Mouse (Mus musculus): Measurements from ENCODE around the gene Celf2. TPM values are rescaled to one million over a fixed set of nuclear protein-coding genes. Genes with fewer than 3 reads are reported as not detected.
A peak's percentile ranks its signal among the peaks of the same experiment; 100 is the strongest.

The Celf2 gene
- polyA plus RNA-seq, 1 experiment from 2014 or later, result 97.4 TPM

DNA sequence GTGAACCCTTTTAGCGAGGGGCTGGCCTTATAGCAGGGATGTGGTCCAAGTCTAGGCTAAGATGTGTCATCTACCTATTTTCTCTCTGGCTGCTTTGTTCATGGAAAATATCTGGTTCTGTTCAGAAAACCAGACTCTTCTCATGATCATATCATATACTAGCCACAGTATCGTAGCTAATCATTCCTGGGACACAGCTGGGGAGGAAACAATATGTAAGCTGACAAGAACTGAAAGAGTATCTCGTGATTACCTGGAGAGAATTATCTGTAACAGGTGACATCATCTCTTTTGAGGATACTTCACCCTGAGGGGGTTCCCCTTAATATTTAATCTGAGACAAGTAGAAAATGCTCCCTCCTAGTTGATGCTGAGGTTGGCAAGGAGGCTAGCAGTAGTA lies 951.6 kb downstream of the Celf2 start:
- Histone ChIP-seq H3K9me3 (no peaks in the 10 kb centered on the region), H3K4me3 (no peak overlapping the region), H3K27me3 (no peaks in the 10 kb centered on the region), H3K27ac (no peak overlapping the region), H3K4me1 (no peaks in the 10 kb centered on the region), H3K4me2 (no peak overlapping the region), H3K9ac (no peak overlapping the region), H3K36me3 (0 out of 2 replicates have a peak, but pooled peaks cover 4% of the 10 kb centered on the region)
- 74% methylated on average over 3 of the region's 3 CpGs for WGBS
- no peak for ATAC-seq (ENCODE audit: borderline replicate concordance, extremely low read depth, low FRiP score, low TSS enrichment)

DNA sequence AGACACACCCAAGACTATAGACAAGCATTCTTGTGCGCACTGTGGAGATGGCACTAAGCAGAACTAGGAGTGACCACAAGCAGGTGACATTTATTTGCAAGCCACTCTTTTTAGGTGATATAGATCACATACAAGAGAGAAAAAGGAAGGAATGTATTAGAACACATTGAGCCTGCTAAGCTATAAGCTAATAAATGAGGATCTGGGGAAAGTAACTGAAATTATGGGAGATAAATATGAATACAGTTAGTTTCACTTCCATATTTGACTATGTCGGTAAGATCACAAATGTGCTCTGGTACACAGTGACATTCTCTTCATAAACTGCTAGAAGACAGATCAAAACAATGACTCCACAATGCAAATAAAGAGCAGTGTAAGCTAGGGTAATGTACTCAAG lies 952.5 kb downstream of the Celf2 start:
- 0 out of 2 replicates have a peak, but pooled peaks cover 4% of the 10 kb centered on the region for H3K36me3 ChIP-seq
- 87% methylated on average over 2 of the region's 2 CpGs for WGBS
- no peaks in the 10 kb centered on the region for H3K4me1 ChIP-seq
- H3K9ac ChIP-seq, result no peak overlapping the region
- H3K4me2 ChIP-seq, result no peak overlapping the region
- H3K27me3 ChIP-seq, result no peaks in the 10 kb centered on the region
- no peaks in the 10 kb centered on the region for H3K9me3 ChIP-seq
- H3K4me3 ChIP-seq, result no peak overlapping the region
- ATAC-seq (ENCODE audit: borderline replicate concordance, extremely low read depth, low FRiP score, low TSS enrichment), result no peak
- H3K27ac ChIP-seq, result no peak overlapping the region

DNA sequence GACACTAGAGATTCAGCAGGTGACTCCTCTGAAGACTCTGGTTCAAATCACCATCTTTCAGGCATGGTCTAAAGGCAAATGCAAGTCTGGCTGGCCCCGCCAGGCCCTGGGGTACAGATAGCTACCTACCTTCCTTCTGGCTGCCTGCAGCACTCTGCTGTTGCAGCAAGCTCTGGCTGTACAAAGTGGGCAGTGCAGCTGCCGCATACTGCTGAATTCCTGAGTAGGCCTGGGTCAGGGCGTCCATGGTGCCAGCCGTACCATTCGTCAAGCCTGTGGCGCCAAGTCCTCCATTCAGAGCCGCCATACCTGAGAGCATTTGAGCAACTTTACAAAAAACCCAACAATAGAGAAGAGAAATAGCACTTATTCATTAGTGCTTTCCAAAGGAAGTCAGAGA lies 955.7 kb downstream of the Celf2 start:
- Histone ChIP-seq H3K4me2 (no peak overlapping the region), H3K27ac (no peak overlapping the region), H3K9me3 (no peaks in the 10 kb centered on the region), H3K9ac (no peak overlapping the region), H3K4me1 (no peaks in the 10 kb centered on the region), H3K27me3 (no peaks in the 10 kb centered on the region), H3K36me3 (no peaks in the 10 kb centered on the region), H3K4me3 (no peak overlapping the region)
- 91% methylated on average over 7 of the region's 7 CpGs for WGBS
- ATAC-seq (ENCODE audit: borderline replicate concordance, extremely low read depth, low FRiP score, low TSS enrichment), result no peak

DNA sequence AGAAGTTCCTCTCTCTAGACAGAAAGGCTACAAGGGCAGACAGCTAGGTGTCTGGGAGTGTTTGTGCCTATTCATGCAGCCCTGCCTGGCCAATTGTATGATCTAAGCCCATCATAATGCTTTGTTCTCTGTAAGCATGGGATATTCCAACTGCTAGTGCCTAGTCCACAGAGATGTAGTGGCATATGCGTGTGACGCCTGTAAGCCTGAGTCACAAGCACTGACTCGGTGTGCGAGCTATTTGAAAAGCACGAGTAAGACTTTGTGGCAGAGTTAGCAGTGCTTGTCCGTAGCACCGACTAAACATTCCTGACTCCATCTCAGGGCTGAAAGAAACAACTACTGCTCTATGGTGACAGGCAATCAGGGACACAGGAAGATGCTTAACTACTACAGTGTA lies 960.1 kb downstream of the Celf2 start:
- no peaks in the 10 kb centered on the region for H3K9me3 ChIP-seq
- WGBS, result 90% methylated on average over 7 of the region's 7 CpGs
- no peak for ATAC-seq (ENCODE audit: borderline replicate concordance, extremely low read depth, low FRiP score, low TSS enrichment)

DNA sequence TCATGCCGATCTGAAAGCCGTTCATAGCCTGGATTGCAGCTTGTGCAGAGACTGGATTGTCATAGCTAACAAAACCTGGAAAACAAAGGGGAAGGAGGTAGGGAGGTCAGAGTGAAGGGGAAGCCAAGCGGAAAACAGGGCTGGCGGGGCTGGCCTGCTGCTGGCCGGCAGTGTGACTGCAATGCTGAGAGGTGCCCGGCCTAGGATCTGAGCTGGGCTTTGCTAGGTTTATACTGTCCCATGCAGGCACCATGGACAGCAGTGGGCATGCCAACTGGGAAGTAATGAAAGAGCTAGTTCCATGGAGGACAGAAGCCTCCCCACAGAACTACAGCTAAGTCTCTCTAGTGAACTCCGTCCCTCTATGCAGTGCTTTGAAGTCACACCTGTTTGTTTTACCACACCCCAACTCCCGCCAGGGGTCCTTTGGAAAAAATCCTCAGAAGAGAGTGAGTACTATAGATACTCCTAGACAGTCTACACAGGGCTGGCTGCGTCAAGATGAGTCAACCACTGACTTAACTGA lies 962.2 kb downstream of the Celf2 start:
- Histone ChIP-seq H3K36me3 (no peaks in the 10 kb centered on the region), H3K9ac (no peak overlapping the region), H3K4me1 (0 out of 2 replicates have a peak, but pooled peaks cover 3% of the 10 kb centered on the region), H3K9me3 (no peaks in the 10 kb centered on the region), H3K4me3 (no peak overlapping the region), H3K27ac (no peak overlapping the region), H3K27me3 (no peaks in the 10 kb centered on the region), H3K4me2 (no peak overlapping the region)
- 64% methylated on average over 9 of the region's 9 CpGs for WGBS
- ATAC-seq (ENCODE audit: borderline replicate concordance, extremely low read depth, low FRiP score, low TSS enrichment), result 0 out of 2 replicates have a peak, but pooled peaks have one; percentile 27

More for the DNA sequence above, 960.1 kb downstream of the Celf2 start:
- no peak overlapping the region for H3K9ac ChIP-seq
- no peak overlapping the region for H3K4me2 ChIP-seq
- H3K4me1 ChIP-seq, result 0 out of 2 replicates have a peak, but pooled peaks cover 3% of the 10 kb centered on the region
- no peak overlapping the region for H3K27ac ChIP-seq
- H3K27me3 ChIP-seq, result no peaks in the 10 kb centered on the region
- H3K36me3 ChIP-seq, result no peaks in the 10 kb centered on the region
- H3K4me3 ChIP-seq, result no peak overlapping the region

DNA sequence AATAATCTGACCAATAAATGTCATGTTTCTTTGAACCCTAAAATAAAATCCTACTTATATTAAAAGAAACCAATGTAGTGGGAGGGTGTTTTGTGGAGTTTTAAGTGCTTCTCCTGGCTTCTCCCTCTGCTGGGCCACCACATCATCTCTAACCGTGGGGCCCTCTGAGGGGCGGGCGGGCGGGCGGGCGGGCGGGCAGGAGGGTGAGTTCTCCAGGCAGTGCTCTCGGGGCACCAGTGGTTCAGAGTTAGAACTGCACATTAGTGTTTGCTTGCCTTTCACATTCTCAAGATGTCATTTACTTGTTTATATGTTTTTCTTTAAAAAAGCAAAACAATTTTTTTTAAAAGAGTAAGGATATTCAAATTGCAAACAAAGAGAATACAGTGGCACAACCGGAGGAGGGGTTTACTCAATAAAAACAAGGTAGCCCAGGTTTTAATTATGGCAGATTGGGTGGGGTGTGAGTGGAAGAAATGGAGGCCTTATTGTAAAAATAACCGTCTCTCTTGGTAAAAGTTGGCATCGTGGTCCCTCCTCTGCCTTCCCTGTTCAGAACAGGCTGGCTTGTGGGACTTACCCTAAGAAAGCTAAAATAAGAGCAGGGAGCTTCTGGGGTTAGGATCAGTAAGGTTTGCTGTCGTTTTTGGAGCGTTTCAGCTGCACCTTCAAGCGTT lies 962.8 kb downstream of the Celf2 start:
- H3K4me2 ChIP-seq, result no peak overlapping the region
- no peaks in the 10 kb centered on the region for H3K9me3 ChIP-seq
- H3K4me3 ChIP-seq, result no peak overlapping the region
- no peak overlapping the region for H3K27ac ChIP-seq
- 0 out of 2 replicates have a peak, but pooled peaks cover 3% of the 10 kb centered on the region for H3K4me1 ChIP-seq
- ATAC-seq (ENCODE audit: borderline replicate concordance, extremely low read depth, low FRiP score, low TSS enrichment), result no peak
- H3K36me3 ChIP-seq, result no peaks in the 10 kb centered on the region
- no peaks in the 10 kb centered on the region for H3K27me3 ChIP-seq
- 67% methylated on average over 14 of the region's 14 CpGs for WGBS
- H3K9ac ChIP-seq, result no peak overlapping the region

DNA sequence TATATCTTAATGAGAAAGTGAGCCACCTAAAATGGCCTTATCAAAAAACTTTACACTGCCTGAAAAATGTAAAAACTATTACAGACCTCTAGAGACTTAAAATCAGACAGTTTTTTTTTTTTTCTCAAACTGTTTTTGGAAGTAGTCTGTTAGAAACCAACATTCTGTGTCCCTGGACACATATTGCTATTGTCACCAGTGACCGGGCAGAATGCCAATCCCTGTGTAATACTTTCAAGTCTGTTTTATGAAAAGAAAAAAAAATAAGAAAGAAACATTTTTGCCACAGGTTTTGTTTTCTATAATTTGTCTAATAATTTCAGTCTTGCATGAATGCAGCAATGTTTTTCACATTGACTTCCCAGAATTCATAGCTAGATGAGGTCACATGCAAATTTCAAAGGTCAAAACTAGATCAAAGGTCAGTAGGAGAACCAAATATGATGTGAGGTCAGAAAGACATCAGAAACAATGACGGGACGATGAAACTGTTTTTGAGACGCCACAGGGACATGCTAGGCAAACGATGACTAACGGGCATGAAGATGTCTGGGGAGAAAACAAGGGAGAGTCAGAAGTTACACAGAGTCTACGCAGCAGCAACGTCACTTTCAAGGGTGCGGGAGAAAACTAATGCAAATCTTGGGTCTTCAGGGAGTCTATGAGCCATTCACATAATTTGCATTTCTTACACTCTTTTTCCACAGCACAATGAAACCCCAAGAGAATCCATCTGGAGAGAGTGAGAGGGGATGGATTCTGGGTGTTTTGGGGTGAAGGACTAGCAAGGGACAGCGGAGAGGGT lies 964.0 kb downstream of the Celf2 start:
- ATAC-seq (ENCODE audit: borderline replicate concordance, extremely low read depth, low FRiP score, low TSS enrichment), result no peak
- Histone ChIP-seq H3K4me1 (peaks cover 7% of the 10 kb centered on the region), H3K27ac (no peak overlapping the region), H3K36me3 (no peaks in the 10 kb centered on the region), H3K9ac (no peak overlapping the region), H3K9me3 (no peaks in the 10 kb centered on the region), H3K4me3 (no peak overlapping the region), H3K4me2 (no peak overlapping the region), H3K27me3 (no peaks in the 10 kb centered on the region)
- 75% methylated on average over 10 of the region's 10 CpGs for WGBS

DNA sequence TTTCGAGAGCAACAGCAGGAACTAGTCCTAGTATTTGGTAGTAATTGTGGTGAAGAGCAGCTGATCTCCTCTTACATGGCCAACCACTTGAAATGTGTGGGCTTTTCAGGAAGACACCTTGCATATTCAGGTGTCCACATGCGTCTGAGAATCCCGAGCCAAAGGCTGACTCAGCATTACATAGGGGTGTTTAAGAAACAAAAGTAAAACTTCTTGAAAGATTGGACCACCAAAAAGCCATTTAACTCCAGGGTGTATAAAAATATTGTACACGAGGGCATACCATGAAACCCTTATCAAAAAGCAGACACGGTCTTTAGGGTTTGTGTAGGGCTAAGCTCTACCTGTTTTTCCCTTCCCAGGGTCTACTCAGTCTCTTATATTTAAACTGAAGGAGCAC lies 965.7 kb downstream of the Celf2 start:
- Histone ChIP-seq H3K9me3 (no peaks in the 10 kb centered on the region), H3K4me2 (no peak overlapping the region), H3K9ac (no peak overlapping the region), H3K27ac (no peak overlapping the region), H3K4me3 (no peak overlapping the region), H3K4me1 (peaks cover 13% of the 10 kb centered on the region), H3K27me3 (no peaks in the 10 kb centered on the region), H3K36me3 (no peaks in the 10 kb centered on the region)
- no peak for ATAC-seq (ENCODE audit: borderline replicate concordance, extremely low read depth, low FRiP score, low TSS enrichment)
- 82% methylated on average over 5 of the region's 5 CpGs for WGBS

DNA sequence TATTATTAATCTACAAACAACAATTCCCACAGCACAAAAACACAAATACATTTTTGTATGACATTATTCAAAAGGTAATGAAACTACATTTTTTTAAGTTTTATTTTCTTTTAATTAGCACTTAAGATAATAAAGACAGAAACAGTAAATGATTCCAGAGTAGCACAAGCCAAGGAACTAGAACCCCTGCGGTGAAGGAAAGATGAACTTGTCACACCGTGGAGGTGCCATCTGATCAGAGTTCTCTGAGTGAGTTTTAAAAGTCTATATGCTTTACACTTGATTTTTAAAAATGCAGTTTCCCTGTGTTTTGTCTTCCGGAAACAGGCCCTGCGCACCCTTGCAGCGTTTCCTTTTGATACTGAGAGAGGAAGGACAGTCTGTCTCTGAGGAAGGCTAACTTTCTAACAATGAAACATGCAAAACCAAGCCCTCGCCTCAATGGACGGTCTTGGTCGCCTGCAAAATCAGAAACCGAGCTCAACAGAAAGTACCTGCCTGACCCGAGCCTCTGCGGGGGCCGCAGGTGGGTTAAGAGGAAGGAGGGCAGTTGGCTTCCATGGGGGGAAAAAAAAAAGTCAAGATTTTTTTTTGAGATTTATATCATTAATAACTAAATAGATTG lies 966.7 kb downstream of the Celf2 start:
- 83% methylated on average over 12 of the region's 12 CpGs for WGBS
- Histone ChIP-seq H3K27ac (no peak overlapping the region), H3K4me3 (no peak overlapping the region)

DNA sequence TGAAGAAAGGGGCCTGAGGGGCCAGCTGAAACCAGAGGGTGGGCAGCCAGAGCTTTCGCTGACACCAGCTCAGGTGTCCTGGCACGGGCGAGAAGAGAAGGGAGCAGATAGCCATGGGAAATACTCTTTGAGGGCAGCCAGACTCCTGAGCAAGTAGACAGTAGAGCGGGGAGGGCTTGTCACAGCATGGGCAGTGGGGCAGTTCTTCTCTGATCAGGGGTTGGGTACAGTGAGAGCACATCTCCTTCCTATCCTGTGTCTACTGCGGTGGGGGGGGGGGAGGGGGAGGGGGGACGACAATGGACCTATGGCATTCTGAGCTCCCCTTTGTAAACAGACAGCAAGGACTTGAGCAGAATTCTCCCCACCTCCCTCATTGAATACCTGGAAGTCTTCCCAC lies 968.5 kb downstream of the Celf2 start:
- Histone ChIP-seq H3K4me2 (no peak overlapping the region), H3K9ac (no peak overlapping the region), H3K4me1 (peaks cover 13% of the 10 kb centered on the region), H3K27me3 (no peaks in the 10 kb centered on the region), H3K4me3 (no peak overlapping the region), H3K27ac (no peak overlapping the region), H3K9me3 (no peaks in the 10 kb centered on the region), H3K36me3 (no peaks in the 10 kb centered on the region)
- WGBS, result 72% methylated on average over 6 of the region's 6 CpGs
- peak; percentile 43; the same call in 1 of the 2 replicates for ATAC-seq (ENCODE audit: borderline replicate concordance, extremely low read depth, low FRiP score, low TSS enrichment)

More for the DNA sequence above, 966.7 kb downstream of the Celf2 start:
- Histone ChIP-seq H3K36me3 (no peaks in the 10 kb centered on the region), H3K9me3 (no peaks in the 10 kb centered on the region), H3K9ac (no peak overlapping the region), H3K4me1 (peaks cover 13% of the 10 kb centered on the region), H3K27me3 (no peaks in the 10 kb centered on the region), H3K4me2 (no peak overlapping the region)
- no peak for ATAC-seq (ENCODE audit: borderline replicate concordance, extremely low read depth, low FRiP score, low TSS enrichment)

DNA sequence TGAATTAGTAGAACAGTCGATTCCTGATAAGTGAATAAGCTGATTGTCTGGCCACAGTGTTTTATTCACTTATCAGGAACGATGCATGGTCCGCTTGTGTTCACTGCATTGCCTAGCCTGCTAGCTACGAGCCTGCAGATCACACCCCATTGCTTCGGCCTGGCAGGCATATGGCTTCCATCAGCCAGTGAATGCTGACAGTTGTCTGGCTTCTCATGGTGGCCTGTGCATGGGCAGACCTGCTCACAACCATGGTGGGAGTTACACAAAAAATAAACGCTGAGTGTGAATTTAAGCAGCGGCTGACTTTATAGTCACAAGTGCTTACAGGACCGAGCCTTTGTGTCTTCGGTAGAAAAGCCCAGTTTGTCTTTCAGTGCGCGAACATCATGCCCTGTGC lies 969.3 kb downstream of the Celf2 start:
- WGBS, result 53% methylated on average over 11 of the region's 11 CpGs
- Histone ChIP-seq H3K27ac (no peak overlapping the region), H3K4me2 (no peak overlapping the region), H3K9ac (no peak overlapping the region), H3K36me3 (no peaks in the 10 kb centered on the region), H3K9me3 (no peaks in the 10 kb centered on the region), H3K4me1 (peaks cover 10% of the 10 kb centered on the region), H3K27me3 (no peaks in the 10 kb centered on the region), H3K4me3 (no peak overlapping the region)
- peak; percentile 91; the same call in 1 of the 2 replicates for ATAC-seq (ENCODE audit: borderline replicate concordance, extremely low read depth, low FRiP score, low TSS enrichment)
